Mouse (Mus musculus): ENCODE results near the gene Col9a3. TPM values are rescaled to one million over a fixed set of nuclear protein-coding genes. Genes with fewer than 3 reads are reported as not detected.
A peak's percentile ranks its signal among the peaks of the same experiment; 100 is the strongest.

Col9a3 gene
- polyA plus RNA-seq (2016; fragmentation: Nextera tagmentation; extraction: Ambion mirVana) = 4.0 and 30.1 TPM in 2 replicates

DNA sequence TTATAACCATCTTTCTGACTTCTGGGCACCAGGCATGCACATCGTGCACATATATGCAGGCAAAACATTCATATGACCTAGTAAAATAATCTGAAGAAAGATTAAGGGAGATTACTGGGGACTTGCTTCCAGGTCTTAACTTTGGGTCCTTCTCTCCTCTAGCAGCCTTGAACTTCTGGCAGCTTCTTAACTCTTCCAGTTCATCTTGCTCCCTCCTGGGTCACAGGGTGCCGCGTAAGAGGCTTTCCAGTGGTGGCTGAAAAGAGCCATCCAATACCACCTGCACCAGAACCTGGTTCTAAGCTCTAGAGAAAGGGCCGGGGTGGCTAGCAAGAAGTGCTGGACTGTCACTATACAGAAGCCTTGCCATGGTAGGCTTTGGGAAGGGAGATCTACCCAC lies at the start of gene Col9a3:
TSS of gene Col9a3 (plus strand) at position 301 of the 400 bp plus-strand sequence.
- Histone ChIP-seq H3K36me3 (peaks cover 39% of the 10 kb centered on the region), H3K4me3 (peak within 1 kb of the TSS; percentile 51), H3K27ac (peak within 1 kb of the TSS; percentile 76), H3K4me1 (peaks cover 29% of the 10 kb centered on the region), H3K9me3 (replicated peaks) (no peaks in the 10 kb centered on the region), H3K27me3 (ENCODE audit: low read depth, poor library complexity, severe bottlenecking) (peaks cover 54% of the 10 kb centered on the region)
- 55% methylated on average over 4 of the region's 4 CpGs for WGBS
- no peak for DNase-seq (ENCODE audit: low spot score)

DNA sequence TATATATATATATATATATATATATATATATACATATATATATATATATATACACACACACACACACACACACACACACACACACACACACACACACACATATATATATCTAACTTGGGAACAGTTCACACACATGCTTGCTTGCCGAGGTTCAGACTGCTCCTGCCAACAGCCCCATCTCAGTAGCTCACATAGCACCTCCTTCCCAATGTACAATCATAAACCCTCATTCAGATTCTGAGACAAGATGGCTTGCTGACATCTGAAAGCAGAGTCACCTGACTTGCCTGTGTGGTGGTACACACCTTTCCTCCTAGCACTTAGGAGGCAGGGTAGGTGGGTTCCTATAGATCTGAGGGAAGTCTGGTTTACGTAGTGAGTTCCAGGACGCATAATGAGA lies 45.2 kb upstream of the Col9a3 start:
- Histone ChIP-seq H3K4me3 (no peak overlapping the region), H3K9me3 (replicated peaks) (no peaks in the 10 kb centered on the region), H3K27ac (no peak overlapping the region), H3K36me3 (no peaks in the 10 kb centered on the region), H3K4me1 (peaks cover 12% of the 10 kb centered on the region), H3K27me3 (ENCODE audit: low read depth, poor library complexity, severe bottlenecking) (no peaks in the 10 kb centered on the region)
- no peak for DNase-seq (ENCODE audit: low spot score)
- WGBS = 89% methylated on average over 3 of the region's 3 CpGs

DNA sequence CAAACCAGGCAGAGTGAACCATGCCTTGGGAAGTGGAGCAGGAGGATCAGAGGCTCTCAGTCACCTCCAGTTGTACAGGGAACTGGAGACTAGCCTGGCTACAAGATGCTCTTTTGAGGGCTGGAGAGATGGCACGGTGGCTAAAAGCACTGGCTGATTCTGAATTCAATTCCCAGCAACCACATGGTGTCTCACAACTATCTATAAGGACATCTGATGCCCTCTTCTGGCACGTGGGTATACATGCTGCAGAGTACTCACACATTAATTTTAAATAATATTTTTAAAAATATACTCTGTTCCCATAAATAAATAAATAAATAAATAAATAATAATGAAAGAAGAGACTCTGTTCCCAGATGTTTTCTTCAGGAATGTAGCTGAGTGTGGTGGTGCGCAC lies 42.4 kb upstream of the Col9a3 start:
- H3K4me3 ChIP-seq = no peak overlapping the region
- H3K9me3 ChIP-seq (replicated peaks) = no peaks in the 10 kb centered on the region
- 53% methylated on average over 3 of the region's 3 CpGs for WGBS
- no peaks in the 10 kb centered on the region for H3K27me3 ChIP-seq (ENCODE audit: low read depth, poor library complexity, severe bottlenecking)
- no peak overlapping the region for H3K27ac ChIP-seq
- H3K4me1 ChIP-seq = peaks cover 5% of the 10 kb centered on the region; the same call in 1 of the 2 replicates
- no peaks in the 10 kb centered on the region for H3K36me3 ChIP-seq
- DNase-seq (ENCODE audit: low spot score) = no peak

DNA sequence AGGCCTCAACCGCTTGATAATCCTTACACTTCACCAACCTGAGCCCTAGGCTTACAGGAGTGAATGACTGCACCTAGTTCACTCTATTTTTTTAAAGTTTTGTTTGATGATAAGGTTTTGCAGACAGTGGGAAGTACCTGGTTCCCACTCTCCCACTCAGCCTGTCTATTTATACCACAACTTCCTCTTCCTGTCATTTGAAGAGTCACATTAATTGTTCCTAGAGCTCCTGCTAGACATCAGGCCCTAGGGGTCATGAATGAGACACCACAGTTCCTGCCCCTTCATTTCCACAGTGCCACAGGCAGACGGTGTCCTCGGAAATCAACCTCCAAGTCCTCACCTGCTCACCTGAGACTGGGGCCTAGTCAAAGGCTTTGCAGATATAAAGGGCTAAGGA lies 41.1 kb upstream of the Col9a3 start:
- WGBS = 75% methylated on average over 3 of the region's 3 CpGs
- Histone ChIP-seq H3K9me3 (replicated peaks) (no peaks in the 10 kb centered on the region), H3K27me3 (ENCODE audit: low read depth, poor library complexity, severe bottlenecking) (no peaks in the 10 kb centered on the region), H3K4me3 (no peak overlapping the region), H3K36me3 (no peaks in the 10 kb centered on the region), H3K4me1 (peaks cover 5% of the 10 kb centered on the region; the same call in 1 of the 2 replicates), H3K27ac (no peak overlapping the region)
- no peak for DNase-seq (ENCODE audit: low spot score)

DNA sequence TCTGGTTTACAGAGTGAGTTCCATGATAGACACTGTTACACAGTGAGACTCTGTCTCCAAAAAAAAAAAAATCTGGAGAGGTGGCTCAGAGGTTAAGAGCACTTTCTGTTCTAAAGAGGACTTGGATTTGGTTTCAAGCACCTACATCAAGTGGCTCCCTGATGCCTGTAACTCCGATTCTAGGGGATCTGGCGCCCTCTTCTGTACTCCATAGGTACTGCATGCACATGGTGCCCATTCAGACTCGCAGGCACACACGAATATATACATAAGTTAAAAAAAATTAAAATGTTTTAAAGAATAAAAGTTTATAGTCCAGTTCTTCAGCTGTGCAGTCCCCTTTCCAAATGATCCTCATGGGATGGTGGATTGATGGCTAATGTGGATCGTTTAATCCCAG lies 37.3 kb upstream of the Col9a3 start:
- Histone ChIP-seq H3K4me1 (peaks cover 8% of the 10 kb centered on the region), H3K36me3 (no peaks in the 10 kb centered on the region), H3K9me3 (replicated peaks) (no peaks in the 10 kb centered on the region), H3K27ac (no peak overlapping the region), H3K4me3 (no peak overlapping the region), H3K27me3 (ENCODE audit: low read depth, poor library complexity, severe bottlenecking) (no peaks in the 10 kb centered on the region)
- DNase-seq (ENCODE audit: low spot score) = no peak
- 55% methylated on average over 5 of the region's 5 CpGs for WGBS

DNA sequence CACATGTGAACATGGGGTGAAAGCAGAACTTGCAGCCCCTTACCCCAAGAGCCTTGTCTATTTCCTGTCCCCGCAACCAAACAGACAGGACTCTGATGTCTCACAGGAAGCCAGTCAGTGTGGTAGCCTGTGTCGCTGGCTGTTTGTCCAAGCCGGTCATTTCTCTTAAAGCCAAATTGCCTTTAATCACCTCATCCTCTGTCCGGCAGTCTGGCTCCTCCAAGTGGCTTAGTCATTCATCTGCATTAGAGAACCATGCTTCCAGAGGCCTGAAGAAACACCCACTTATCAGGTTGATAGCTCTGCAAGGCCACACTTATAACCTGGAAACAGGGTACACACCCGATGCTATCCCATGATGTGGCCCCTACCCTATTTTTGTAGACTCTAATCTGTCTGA lies 35.4 kb upstream of the Col9a3 start:
- Histone ChIP-seq H3K4me1 (peaks cover 8% of the 10 kb centered on the region), H3K4me3 (no peak overlapping the region), H3K36me3 (no peaks in the 10 kb centered on the region), H3K9me3 (replicated peaks) (no peaks in the 10 kb centered on the region), H3K27ac (no peak overlapping the region), H3K27me3 (ENCODE audit: low read depth, poor library complexity, severe bottlenecking) (no peaks in the 10 kb centered on the region)
- no peak for DNase-seq (ENCODE audit: low spot score)
- WGBS = 47% methylated on average over 5 of the region's 5 CpGs

DNA sequence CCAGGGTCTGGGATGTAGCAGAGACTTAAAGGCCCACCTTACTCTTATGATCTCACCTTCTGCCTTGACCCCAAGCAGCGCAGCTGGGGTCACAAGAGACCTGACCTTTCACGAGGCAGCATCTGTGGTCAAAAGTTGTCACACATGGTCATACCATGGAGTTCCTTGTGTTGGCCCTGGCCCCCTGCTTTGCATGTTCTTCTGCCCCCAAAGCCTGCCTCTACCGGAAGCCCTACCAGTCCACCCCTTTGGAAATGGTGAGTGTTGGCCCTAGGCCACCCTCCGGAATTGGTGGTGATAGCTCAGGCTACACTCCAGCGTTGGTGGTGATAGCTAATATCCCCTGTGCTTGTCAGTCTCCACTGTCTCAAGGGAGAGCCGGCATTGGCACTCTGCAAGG lies 34.3 kb upstream of the Col9a3 start:
- 62% methylated on average over 6 of the region's 6 CpGs for WGBS
- no peak for DNase-seq (ENCODE audit: low spot score)
- no peak overlapping the region for H3K27ac ChIP-seq
- no peaks in the 10 kb centered on the region for H3K9me3 ChIP-seq (replicated peaks)
- H3K4me1 ChIP-seq = peaks cover 8% of the 10 kb centered on the region
- no peaks in the 10 kb centered on the region for H3K27me3 ChIP-seq (ENCODE audit: low read depth, poor library complexity, severe bottlenecking)
- no peak overlapping the region for H3K4me3 ChIP-seq
- H3K36me3 ChIP-seq = no peaks in the 10 kb centered on the region

DNA sequence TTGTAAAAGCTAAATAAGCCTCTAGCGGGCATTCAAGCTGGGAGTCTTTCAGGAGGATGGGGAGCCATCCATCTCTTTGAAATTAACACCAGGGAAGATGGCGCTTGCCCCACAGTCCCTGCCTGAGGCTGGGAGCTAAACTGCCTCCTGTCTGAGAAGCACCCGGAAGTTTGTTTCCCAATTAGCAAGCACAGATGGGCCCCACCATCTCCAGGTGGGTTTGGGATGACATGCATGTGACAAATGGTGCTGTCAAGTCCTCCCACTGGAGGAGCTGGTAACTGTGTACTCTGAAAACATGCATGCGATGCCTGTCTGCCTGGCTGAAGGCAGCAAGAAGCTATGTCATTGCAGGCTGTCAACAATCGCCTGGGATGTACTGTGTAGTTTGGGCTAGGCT lies 33.7 kb upstream of the Col9a3 start:
- Histone ChIP-seq H3K36me3 (no peaks in the 10 kb centered on the region), H3K9me3 (replicated peaks) (no peaks in the 10 kb centered on the region), H3K4me1 (peaks cover 8% of the 10 kb centered on the region), H3K4me3 (no peak overlapping the region), H3K27ac (no peak overlapping the region), H3K27me3 (ENCODE audit: low read depth, poor library complexity, severe bottlenecking) (no peaks in the 10 kb centered on the region)
- no peak for DNase-seq (ENCODE audit: low spot score)
- 37% methylated on average over 5 of the region's 5 CpGs for WGBS

DNA sequence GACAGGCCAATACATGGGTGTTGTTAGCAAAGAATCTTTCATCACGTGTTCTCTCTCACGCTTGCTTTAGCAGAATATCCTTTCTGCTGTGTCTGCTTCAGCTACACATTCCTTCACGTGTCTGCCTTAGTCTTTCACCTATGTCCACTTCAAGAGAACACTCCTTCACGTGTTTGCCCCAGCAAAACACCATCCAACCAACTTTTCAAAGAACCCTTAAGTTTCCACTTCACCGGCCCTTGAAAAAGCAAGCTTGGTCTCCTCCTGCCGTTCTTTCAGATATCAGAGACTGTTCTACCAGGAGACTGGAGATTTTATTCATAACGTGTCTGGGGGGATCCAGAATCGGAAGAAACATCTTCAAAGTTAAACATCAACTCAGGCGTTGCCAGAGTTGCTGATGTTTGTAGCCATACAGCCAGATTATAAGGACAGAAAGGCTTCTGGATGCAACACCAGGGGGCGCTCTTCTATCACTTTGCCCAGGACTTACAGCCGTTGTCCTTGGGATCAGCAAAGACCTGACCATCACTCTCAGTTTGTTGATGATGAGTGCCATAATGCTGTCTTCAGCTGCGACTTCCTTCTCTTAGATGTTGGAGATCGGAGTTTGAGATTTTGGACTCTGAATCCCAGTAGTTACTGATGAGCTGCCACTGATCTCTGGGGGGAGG lies 31.2 kb upstream of the Col9a3 start:
- peak; percentile 81 for DNase-seq (ENCODE audit: low spot score)
- Histone ChIP-seq H3K27ac (no peak overlapping the region), H3K4me1 (peaks cover 8% of the 10 kb centered on the region), H3K27me3 (ENCODE audit: low read depth, poor library complexity, severe bottlenecking) (no peaks in the 10 kb centered on the region; the same call in 1 of the 2 replicates), H3K4me3 (no peak overlapping the region), H3K9me3 (replicated peaks) (no peaks in the 10 kb centered on the region), H3K36me3 (no peaks in the 10 kb centered on the region)
- WGBS = 41% methylated on average over 13 of the region's 13 CpGs

DNA sequence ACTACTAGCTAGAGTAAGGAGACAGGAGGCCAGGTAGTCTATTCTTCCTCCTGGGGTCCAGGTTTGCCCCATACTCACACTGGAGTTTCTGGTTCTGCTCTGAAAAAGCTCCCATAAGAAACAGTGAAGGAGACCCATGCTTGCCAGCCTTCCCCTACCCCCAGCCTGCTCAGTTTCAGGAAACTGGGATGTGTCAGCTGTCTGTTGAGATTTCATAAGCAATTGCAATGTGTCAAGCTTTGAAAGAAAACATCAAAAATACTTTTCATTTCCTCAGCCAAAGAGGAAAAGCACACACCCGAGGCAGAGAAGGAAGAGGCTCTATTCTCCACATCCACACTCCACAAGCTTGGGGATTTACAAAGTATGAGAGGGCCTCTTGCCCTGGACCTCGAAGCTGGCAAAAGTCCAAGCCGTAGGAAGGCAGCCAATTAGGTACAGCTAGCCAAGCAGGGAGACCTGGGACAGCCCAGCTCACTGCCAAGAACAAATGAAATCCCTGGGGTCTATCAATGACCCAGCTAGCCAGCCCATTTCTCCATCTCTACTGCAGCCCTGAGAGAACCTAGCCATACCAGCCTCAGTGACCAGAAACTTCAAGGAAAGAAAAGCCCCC lies 28.5 kb upstream of the Col9a3 start:
- no peak overlapping the region for H3K4me3 ChIP-seq
- 71% methylated on average over 3 of the region's 3 CpGs for WGBS
- DNase-seq (ENCODE audit: low spot score) = no peak
- H3K9me3 ChIP-seq (replicated peaks) = no peaks in the 10 kb centered on the region
- H3K27me3 ChIP-seq (ENCODE audit: low read depth, poor library complexity, severe bottlenecking) = no peaks in the 10 kb centered on the region; the same call in 1 of the 2 replicates
- H3K27ac ChIP-seq = no peak overlapping the region
- no peaks in the 10 kb centered on the region for H3K36me3 ChIP-seq
- H3K4me1 ChIP-seq = no peaks in the 10 kb centered on the region; the same call in 1 of the 2 replicates

DNA sequence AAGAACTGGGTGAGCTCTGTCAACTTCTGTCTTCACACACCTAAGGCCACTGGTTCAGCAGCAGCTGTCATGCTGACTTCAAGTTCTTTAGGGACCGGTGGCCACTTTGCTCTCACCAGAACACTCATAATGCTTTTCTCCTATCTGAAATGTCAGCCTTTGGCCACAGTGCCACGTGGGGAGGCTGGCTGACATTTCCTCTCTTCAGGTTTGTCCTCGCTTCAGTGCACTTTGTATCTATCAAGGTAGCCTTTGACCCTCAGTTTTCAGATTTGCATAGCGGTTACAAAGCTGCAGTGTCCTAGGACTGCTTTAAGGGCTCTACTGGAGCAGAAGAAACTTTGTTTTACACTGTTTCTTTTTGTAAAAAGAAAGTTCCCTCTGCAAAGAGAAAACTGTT lies 21.1 kb upstream of the Col9a3 start:
- Histone ChIP-seq H3K9me3 (replicated peaks) (no peaks in the 10 kb centered on the region), H3K4me1 (peaks cover 9% of the 10 kb centered on the region), H3K36me3 (no peaks in the 10 kb centered on the region), H3K4me3 (no peak overlapping the region), H3K27me3 (ENCODE audit: low read depth, poor library complexity, severe bottlenecking) (0 out of 2 replicates have a peak, but pooled peaks cover 10% of the 10 kb centered on the region), H3K27ac (no peak overlapping the region)
- no peak for DNase-seq (ENCODE audit: low spot score)
- 68% methylated on average over 4 of the region's 4 CpGs for WGBS

DNA sequence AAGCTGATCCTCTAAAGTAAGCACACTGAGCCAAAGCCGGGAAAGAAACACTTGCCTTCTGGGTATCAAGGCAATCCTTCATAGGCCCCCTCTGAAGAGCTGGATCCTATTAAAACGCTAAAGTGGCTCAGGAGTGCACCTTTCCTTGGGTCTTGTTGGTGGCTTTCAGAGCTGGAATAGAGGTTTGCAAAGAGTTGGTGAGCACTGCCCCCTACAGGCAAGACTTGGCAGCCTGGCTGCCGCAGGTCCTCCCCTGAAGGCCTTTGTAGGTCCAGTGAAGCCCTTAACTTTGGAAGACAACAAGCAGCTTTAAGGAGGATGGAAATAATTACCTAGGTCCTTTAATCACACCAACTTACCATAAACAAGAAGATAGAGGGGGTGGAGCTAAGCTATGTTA lies 18.9 kb upstream of the Col9a3 start:
- no peaks in the 10 kb centered on the region for H3K36me3 ChIP-seq
- H3K4me3 ChIP-seq = no peak overlapping the region
- no peak overlapping the region for H3K27ac ChIP-seq
- peaks cover 22% of the 10 kb centered on the region for H3K4me1 ChIP-seq
- WGBS = 7% methylated on average over 3 of the region's 3 CpGs
- no peaks in the 10 kb centered on the region for H3K9me3 ChIP-seq (replicated peaks)
- DNase-seq (ENCODE audit: low spot score) = peak; percentile 83
- 0 out of 2 replicates have a peak, but pooled peaks cover 10% of the 10 kb centered on the region for H3K27me3 ChIP-seq (ENCODE audit: low read depth, poor library complexity, severe bottlenecking)

DNA sequence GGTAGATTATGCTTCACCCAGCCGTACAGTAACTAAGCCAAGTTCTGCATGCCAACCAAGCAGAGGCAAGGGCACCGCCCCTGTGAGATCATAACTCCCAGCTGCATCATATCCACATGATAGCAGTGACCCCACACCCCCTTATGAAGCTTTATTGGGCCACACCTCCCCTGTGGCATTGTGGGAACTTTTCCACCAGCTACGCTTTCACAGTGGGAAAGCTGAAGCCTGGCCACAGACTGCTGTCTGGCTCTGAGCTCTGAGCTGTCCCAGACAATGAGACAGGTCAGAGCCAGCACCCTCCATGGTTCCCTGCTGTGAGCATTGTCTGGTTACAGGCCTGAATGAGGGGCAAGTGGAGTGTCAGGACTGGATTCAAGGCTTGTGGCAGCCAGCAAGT lies 16.6 kb upstream of the Col9a3 start, which contains the start of gene Mrgbp:
TSS of gene Mrgbp (plus strand) at position 303 of the 400 bp plus-strand sequence.
- Histone ChIP-seq H3K36me3 (peaks cover 21% of the 10 kb centered on the region), H3K27me3 (ENCODE audit: low read depth, poor library complexity, severe bottlenecking) (0 out of 2 replicates have a peak, but pooled peaks cover 3% of the 10 kb centered on the region), H3K4me3 (no peak within 1 kb of the TSS), H3K9me3 (replicated peaks) (no peaks in the 10 kb centered on the region), H3K4me1 (peaks cover 18% of the 10 kb centered on the region), H3K27ac (no peak within 1 kb of the TSS)
- DNase-seq (ENCODE audit: low spot score) = no peak
- WGBS = 82% methylated on average over 3 of the region's 3 CpGs
